Mouse (Mus musculus) spleen, adult 2 months (tissue): Measurements from ENCODE around the gene Upk1a.

Experiments
- CTCF ChIP-seq: fragments of 200-500 bp; IDR thresholded peaks from 2 replicates; pipeline ENCODE4 v1.5.1; 2011; ENCODE audit warnings: mild to moderate bottlenecking, inconsistent platforms; ENCODE audit not compliant: insufficient read depth, insufficient read length, insufficient replicate concordance; ENCODE audit errors: extremely low read depth
- POLR2A ChIP-seq: fragments of 200-500 bp; IDR thresholded peaks from 2 replicates; pipeline ENCODE4 v1.6.1; 2011; ENCODE audit warnings: low read depth, low read length, inconsistent platforms

DNA sequence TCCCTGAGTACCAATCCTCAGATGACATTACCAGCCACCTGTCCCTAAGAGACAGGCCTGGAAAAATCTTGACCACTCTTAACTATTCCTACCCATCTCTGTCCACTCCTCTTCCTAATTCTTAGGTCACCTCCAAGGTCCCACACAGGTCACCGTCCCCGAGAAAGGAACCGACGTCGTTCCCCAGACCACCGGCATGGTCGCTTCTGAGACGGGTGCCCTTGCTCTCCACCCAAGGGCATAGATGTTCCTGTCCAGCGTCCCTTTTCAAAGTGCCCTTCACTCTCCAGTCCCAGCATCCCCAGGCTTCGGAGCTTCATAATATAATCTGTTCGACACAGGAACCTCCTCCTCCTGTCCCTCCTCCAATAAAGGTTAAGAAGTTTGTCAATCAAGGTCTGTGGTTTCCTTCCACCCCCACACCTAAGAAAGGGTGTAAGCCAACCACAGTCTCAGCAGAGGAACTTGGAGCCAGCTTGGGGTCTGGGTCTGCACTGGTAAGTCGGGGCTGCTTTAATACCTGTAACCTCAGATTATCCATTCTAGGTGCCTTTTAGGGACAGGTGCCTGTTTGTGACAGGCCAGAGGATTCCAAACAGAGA is 47.6 kb downstream of the Upk1a start, which contains the start of gene Igflr1:
- TF ChIP-seq POLR2A (no peak), CTCF (no peak)
